Mouse (Mus musculus) adrenal gland, postnatal 14 days (tissue): ENCODE measurements around the gene Atxn1. TPM values are rescaled to one million over a fixed set of nuclear protein-coding genes. Genes with fewer than 3 reads are reported as not detected.

Experiments
- DNase-seq: peaks from one replicate; pipeline ENCODE4 v3.0.0; 2021; ENCODE audit warnings: mixed read lengths
- total RNA-seq: library from RNA; stranded (reverse); gene quantifications from 2 replicates; pipeline ENCODE4 v1.2.3, GENCODE M21; 2021

The Atxn1 gene
- total RNA-seq, 1 experiment from 2014 or later: 34.6 TPM

DNA sequence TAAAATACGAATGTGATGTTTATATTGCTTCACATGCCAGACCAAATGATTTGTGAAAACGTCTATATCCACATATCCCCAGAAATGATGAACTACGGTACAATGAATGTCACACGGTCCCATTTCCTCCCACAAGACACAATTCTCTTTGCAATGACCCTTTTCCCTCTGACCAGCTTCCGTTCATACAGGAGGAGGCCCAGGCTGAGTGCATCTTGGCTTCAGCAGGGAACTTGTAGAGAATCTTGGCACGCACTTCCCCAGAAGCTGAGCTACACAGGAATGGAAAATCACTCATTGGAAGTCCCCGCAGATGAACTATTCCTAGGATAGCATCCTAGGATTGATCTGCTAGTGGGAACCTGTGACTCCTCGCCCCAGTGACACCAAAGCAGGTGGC is 243.2 kb downstream of the Atxn1 start:
- DNase-seq: peak; percentile 31

DNA sequence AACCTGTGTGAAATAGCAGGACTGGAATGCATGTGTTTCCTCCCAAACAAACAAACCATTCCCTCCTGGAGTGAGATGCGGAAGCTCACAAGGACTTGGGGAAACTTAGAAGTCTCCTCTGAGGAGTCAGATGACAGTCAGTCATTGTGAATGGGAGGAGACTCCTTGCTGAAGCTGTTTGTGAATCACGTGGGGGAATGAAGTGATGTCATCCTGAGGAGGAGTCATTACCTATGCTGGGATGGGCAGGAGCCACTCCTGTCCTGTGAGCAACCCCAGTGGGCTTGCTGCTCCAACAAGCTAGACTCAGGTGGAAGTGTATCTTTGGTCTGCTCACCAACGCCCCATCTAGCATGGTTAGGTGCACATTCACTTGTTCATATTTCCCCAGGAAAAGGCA is 246.0 kb downstream of the Atxn1 start:
- DNase-seq: no peak

DNA sequence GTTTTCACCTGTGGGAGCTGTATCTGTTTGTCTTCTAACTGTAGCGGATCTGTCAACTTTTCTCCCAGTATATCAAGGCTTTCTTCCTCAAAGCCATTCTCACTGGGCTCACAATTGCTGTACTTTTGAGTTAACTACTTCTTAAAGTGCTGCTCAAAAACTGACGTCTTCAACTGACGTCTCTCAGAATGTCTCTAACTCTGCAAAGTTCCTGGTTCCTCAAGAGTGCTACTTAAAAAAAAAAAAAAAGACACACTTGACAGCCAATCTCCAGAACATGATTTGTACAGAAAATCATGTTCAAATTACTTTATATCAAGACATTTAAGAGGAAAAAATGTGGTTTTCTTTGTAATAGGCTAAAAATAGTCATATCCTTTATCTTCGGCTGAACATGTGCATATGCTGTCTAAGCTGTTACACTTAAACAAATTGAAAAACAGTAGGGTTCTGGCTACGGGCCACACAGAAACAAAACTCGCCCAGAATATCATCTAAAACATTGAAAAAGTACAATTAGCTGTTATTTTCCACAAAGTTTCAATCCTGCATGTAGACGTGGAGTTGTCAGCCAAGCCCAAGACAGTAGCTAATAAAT is 249.1 kb downstream of the Atxn1 start:
- DNase-seq: no peak

DNA sequence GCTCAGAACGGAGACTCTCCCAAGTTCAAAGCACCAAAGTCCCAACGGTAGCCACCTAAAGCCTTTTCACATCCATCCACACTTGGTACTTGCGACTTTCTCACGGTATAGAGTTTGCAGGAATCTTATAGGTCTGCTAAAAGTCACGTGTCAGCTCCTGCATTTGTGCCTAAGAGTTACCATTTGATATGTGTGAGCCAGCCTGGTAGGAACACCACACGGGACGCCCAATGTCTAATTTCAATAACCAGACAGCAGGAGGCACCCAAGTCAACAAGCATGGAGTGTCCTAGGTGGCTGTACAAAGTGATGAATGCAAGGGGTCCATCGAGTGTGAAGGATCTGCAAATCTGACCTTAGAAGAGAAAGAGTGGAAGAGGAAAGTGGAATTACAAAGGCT is 254.8 kb downstream of the Atxn1 start:
- no peak for DNase-seq

DNA sequence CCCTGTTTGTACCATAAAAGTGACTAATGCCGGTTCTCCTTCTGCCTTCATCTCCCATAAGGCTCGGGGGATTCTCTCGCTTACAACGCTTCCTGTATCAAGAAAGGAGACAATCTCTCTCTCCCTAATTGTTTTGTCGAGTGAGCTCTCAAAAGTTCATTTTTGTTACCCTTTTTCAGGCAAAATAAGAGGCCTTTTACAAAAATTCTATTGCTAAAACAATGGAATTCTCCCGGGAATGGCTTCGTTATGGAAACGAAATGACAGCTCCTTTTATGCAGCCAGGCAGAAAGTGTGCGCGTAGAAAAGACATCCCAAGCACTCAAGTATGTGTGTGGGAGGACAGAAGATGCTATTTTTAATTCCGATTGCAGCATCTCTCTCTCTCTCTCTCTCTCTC is 255.4 kb downstream of the Atxn1 start:
- DNase-seq: no peak

DNA sequence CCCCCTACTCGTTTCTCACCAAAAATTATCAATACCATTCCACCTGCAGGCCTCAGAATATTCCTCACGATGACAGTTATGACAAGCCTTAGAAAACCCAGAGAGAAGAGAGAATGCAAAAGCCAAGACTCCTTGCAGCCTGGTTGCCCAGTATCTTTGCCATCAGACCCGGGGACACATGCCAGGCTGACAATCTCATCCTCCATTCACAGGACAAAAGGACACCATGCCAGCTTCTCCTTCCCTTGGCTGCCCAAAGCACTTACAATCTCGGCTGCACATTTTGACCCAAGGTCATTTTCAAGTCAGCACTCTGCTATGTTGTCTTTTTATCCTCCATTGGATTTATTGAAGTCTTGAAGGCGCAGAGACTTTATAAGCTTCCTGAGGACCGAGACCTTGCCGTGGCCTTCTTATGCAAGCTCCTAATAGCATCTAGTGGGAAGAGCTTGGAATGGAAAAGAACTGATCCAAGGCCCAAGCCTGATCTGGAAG is 263.5 kb downstream of the Atxn1 start:
- peak; percentile 29 for DNase-seq

DNA sequence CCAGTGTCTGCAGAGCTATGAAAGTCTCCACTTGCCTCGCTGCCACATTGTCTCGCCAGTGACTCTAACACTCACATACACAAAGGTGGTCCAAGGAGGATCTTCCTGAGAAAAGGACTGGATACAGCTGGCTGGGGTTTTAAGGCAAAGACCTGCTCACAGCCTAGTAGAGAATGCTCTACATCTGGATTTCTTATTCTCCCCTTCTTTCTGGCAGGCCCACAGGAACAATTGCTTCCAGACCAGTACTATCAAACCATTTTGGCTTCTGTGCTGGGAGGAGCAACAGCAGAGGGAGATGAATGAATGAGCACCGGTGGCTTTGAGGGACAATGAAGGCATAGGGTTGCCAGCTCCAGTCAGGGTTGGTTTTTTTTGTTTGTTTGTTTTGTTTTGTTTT is 265.8 kb downstream of the Atxn1 start:
- DNase-seq: no peak

DNA sequence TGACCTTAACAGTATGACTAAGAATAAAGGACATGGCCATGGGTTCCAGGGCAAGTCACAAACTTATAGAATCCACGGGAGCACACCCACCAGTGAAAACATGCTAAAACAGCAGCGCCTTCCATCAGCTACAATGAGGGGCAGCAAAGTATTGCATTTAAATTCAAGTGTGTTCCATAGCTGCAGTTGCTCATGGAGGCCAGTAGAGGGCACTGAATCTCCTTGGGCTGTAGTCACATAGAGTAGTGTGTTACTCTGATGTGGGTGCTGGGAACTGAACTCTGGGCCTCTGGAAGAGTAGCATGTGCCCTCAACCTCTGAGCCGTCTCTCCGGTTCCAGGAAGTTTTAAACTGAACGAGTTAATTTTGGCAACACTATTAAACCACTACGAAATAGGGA is 268.8 kb downstream of the Atxn1 start:
- DNase-seq: no peak

DNA sequence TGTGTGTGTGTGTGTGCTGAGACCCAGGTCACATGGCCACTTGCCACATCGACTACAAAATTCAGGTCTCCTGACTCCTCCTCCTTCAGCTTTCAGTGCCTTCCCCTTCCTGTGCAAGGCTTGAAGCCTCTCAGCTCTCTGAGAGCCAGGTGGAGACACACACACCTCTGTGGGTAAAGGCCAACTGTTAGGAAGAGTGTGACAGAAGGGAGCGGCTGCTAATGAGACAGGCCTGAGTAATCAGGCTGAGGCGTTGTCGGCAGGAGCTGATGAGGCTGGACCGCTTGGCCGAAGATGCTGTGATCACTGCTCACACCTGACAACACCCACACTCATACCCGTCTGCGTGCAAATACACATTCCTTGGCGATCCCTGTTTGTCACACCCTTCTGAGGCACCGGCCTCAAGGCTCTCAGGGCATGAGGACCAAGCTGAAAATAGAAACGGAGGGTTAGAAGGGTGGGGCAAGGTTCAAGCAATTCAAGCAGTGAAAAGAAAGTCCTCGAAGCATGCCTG is 269.8 kb downstream of the Atxn1 start:
- DNase-seq: no peak

DNA sequence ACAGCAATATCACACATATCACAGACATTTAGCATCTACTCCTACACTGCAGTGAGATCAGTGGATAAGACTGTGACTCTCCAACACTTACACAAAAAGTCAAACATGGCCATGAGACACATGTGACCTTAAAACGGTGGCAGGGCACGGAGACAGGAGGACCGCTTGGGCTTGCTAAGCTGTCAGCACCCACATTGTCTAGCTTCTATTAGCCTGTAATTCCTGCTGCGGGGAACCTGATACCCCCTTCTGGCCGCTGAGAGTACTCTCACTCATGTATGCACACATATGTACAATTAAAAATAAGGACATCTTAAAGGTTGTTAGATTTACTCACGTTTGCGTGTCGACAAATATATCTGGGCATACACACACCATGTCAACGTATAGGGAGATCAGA is 270.9 kb downstream of the Atxn1 start:
- no peak for DNase-seq

DNA sequence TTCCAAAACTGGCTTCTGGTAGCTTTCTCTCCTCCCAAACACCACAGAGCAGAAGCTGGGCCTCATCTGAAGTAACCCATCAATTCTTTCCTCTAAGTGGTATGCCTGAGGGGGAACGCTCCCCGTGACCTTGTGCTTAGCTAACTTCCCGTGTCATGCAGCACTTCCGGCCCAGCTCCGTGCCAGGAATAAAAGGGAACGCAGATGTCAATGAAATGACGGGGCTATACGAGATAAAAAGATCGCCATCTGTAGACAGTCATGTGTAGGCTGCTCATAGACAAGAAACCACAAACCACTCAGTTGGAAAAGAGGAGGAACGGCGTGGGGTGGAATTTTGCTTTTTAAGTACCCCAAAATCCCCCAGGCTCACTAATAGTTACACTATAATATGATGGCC is 271.3 kb downstream of the Atxn1 start:
- peak; percentile 48 for DNase-seq

DNA sequence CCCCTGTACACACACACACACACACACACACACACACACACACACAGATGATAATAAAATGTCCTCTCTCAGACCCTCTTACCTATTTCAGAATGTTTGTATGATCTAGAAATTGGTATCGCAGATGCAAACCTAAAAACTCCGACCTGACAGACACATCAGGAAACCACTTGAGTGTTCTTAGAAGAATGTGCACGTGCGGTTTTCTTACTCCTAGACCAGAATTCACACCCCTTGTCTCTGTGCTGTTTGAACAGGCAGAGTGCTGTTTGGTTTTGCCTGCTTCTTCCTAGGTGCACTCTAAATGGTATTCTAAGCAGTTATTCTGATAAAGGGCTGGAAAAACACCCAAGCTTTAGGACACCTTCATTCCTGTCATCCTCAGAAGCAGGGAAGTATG is 271.7 kb downstream of the Atxn1 start:
- no peak for DNase-seq

DNA sequence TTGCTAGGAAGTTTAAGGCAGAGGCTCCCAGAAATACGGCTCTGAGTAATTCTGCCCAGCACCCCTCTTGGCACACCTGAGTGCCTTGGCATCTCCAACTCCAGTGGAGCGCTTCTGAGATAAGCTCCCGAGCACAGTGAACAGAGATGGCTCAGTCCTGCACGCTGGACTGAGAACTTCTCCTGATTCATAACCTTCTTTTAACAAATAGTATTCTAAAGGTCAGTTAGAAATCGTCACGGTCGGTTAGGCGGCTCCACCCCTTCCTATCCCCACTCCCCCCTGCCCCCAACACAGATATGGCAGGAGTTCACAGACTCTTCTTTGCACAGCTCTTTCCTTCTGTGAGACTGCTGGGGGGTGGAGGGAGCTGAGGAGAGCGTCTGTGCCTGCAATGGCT is 272.4 kb downstream of the Atxn1 start:
- peak; percentile 47 for DNase-seq

DNA sequence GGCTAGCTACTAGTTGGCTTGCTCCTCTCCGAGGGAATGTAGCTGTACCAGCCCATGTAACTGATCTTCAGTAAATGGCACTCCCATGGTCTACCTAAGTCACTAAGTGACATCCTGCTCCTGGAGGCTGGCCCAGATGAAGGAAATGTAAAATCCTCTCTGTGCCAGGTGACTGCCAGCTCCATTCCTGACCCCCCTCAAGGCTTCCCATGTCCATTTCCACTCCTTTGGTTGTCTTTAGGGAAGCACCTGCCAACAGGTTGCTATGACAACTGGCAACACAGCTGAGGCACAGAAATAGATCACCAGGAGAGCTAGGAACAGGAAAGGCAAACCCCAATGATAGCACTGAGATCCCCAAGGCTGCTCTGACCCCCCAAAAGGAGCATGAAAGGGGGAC is 274.4 kb downstream of the Atxn1 start:
- DNase-seq: peak; percentile 32

DNA sequence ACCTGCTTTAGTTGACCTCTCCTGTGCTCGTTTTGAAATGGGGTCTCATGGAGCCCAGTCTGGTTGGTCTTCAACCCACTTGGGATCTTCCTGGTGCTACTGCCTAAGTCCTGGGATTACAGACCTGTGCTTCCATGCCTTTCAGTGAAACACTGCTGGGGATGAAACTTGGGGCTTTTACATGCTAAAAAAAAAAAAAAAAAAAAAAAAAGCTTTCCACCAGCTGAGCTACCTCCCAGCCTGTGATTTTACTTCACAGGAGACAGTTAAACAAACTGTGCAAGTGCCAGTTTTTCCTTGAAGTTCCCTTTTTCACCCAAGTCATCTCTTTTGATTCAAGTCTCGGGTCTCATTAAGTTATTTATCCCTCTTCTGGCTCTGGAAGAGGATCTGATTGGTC is 275.9 kb downstream of the Atxn1 start:
- no peak for DNase-seq

DNA sequence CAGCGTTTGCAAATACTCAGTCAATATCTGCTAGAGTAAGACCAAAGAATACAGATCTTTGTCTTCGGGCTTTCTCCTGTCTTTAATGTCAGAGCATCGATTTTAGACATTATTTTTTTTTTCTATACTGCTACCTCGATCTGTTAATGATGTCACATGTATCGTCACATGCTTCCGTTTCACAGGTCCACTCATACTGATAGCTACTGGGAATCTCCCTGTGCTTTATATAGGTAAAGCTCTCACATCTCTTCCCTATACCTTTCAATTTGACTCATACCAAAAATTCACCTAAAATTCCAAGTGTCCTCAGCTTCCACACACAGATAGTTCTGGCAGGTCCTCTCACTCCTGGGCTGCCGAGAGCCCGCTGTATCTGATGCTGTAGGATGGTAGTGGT is 277.2 kb downstream of the Atxn1 start:
- DNase-seq: no peak

DNA sequence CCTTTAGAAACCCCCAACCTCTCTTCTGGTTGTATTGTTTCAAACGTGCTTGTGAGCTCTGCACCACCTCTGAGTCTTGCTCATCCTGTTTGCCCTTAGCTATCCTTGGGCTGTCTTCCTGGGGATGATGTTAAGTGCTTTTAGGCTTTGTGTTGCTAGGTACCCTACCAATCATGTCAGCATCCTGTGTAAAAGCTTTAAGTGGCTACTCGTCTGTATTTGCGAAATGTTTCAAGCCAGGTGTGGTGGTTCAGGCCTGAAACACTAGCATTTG is 278.6 kb downstream of the Atxn1 start:
- no peak for DNase-seq

DNA sequence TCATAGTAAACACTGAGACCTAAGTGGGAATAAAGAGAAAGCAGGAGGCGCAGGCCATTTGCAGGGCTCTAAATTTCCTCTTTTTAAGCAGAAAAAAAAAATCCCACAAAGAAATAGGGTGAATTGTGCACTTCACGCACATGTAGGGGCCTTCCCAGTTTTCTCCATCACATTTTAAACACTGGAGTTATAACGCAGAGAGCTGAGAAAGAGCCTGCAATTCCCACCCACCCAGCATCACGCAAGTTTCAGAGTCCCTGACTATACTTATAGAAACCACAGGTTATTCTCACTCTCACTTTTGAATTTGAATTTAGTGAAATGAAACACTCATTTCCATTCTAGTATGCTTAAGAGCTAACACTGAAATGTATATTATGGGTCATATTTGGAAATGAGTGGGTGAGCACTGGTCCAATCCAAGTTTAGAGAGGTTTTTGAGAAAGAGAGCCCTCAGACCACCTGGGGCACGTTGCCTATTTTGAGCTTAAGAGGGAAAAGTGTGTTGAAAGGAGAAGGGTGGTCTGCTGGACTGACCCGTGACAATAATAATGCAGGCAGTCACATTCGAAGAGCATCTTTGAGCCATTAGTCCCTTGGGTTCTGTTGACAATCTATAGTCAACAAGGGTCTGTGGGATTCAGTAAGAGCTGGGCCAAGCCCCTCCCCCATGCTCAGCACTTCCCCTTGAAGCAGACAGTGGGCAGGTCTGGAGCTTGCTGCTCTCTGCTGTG is 279.1 kb downstream of the Atxn1 start:
- DNase-seq: no peak

DNA sequence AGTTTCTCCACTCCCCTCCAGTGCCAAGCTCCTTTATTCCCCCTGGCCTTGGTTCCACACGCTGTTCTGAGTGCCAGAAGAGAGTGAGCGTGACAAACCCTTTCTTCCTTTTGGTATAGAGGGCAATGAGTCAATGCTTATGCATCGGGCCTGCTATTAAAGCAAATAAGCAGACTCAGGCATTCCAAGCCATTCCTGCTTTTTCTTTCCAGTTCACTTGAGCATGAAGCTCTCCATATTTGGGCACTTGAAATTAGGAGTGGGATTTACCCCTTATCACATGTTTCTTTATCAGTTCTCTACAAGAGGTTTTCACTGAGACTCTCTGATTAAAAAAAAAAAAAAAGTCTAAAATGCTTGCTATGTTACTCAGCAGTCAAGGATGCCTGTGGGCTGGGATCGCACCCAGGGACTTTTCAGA is 279.9 kb downstream of the Atxn1 start:
- no peak for DNase-seq

DNA sequence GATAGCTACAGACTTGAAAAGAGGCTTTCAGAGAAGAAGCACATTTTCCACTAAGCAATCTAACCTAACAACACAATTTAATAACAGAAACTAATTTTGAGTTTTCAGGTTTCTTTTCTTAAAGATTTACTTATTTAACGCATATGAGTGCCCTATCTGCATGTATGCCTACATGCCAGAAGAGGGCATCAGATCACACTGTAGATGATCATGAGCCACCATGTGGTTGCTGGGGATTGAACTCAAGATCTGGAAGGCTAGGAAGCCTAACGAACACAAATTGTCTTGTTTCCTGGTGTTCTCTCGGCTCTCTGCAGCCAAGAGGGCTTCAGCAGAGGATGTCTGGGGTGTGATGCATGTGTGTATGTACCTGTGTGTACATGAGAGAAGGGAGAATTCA is 280.8 kb downstream of the Atxn1 start:
- DNase-seq: no peak

DNA sequence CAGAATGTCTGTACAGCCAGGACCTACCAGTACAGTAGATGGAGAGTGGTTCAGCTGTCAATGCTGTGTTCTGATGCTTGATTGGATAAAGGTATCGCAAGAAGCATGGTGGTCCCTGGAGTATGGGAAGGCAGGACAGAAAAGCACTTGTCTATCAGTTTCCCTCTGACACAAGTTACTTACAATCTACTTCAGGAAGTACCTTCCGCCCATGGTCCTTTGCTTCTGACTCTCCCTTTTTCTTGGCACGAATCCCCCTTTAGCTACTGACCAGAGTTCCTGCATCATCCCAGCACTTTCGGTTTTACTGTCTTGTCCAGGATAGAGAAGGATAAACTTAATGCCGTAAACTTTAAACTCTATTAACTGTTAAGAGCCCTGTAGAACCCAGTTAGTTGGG is 283.6 kb downstream of the Atxn1 start:
- no peak for DNase-seq

DNA sequence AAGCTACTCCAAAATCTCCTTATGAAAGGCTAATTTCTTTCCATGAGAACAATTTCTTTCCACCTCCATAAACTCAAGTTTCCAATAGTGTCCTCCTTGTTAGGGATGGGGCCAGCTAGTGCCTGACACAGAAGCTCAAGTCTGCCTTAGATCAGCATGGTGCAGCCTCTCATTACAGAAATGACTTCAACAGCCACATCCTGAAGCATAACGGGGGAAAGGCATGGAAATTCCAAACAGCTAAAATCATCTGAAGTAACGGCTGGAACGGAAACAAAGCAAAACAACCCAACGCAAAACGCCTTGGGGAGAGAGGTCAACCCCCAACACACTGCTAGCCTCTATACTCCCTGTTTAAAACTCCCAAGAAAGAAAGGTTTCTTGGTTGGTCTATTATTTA is 284.2 kb downstream of the Atxn1 start:
- no peak for DNase-seq

DNA sequence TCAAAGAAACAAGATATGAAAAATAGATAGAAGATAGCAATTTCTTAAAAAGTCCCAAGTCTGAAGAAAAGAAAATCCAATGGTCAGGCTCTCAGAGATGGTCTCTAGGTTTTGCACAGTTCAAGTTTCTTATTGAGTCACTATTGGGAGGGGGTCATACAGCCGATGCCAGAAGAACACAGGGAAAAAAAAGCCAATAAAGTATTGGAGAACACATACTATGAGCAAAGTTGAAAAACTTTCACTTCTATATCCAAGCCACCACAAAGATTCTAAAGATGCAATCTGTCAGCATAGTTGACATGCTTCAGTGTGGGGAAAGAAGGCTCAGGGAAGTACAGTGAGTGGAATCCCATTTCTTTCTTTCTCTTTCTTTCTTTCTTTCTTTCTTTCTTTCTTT is 285.7 kb downstream of the Atxn1 start:
- DNase-seq: no peak

DNA sequence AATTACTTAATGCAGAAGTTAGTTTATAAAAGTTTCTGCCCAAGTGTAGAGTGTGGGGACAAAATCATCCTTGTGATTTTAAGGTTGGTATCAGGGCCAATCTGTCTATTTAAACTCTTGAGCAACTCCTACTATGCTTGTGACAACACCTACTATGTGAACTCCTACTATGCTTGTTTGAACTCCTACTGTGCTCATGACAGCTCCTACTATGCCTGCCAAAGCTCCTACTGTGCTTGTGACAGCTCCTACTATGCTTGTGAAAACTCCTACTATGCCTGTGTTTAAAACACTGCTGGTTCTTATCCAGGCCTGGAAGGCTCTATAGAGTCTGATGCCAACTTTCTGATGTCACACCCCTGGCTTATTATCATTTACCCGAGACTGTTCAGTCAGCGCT is 292.2 kb downstream of the Atxn1 start:
- DNase-seq: no peak
